Mouse (Mus musculus) C2C12 (cell line): ENCODE results near the gene Myo6.

ENCODE experiments used
- CTCF ChIP-seq: IDR thresholded peaks from one replicate; pipeline ENCODE4 v1.5.1; 2011; ENCODE audit not compliant: control insufficient read depth, insufficient read depth, insufficient read length
- USF1 ChIP-seq: IDR thresholded peaks from one replicate; pipeline ENCODE4 v1.6.1; 2011; ENCODE audit warnings: low read depth, mild to moderate bottlenecking, control low read depth, moderate library complexity

- TF ChIP-seq CTCF (no peak), USF1 (no peak)
Measured at GRCm38 (mm10) chr9:80315922-80316321, 151.1 kb downstream of the Myo6 start.
